Mouse (Mus musculus): ENCODE data around the gene Bglap2.

DNA sequence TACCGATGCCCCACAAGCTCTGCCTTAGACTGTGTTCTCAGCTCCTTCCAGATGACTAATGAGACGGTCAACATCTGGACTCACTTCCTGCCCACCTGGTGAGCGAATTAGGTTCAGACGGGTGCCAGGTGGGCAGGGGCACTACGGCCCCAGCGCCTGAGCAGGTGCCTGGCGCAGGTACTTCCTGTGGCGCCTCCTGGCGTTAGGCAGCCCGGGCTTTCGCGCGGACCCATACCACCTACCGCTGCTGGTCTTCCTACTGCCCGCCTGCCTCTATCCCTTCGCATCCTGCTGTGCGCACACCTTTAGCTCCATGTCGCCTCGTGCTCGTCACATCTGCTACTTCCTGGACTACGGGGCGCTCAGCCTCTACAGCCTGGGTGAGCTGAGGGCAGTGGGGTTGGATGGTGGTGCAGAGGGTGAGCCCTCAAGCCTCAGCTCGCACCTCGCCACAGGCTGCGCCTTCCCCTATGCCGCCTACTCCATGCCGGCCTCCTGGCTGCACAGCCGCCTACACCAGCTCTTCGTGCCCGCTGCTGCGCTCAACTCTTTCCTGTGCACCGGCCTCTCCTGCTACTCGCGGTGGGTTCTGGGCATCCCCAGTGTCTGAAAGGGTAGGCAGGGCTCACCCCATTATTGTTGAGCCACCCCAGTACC, 12.7 kb downstream of the Bglap2 start:
- TF ChIP-seq CTCF (IDR thresholded peaks at IDR 0.05; ENCODE audit: borderline replicate concordance, extremely low read depth, insufficient read depth, insufficient read length) (no peak), POLR2A (IDR thresholded peaks at IDR 0.05; ENCODE audit: borderline replicate concordance, extremely low read depth, insufficient read depth, insufficient read length, poor library complexity, severe bottlenecking) (no peak)
